Mouse (Mus musculus) heart, adult 8-10 months (tissue): ENCODE measurements at regions not wholly inside any gene's neighbourhood (a gene's known extent, or its start where the extent isn't known, plus 50 kb on each side); places are given as distances from the start of the nearest gene placed in this dataset.

Experiments used
- DNase-seq: peaks from one replicate; pipeline ENCODE4 v3.0.0; 2022; ENCODE audit warnings: low spot score

- no peak for DNase-seq
Measured at GRCm38 (mm10) chr13:44345094-44345493, 384.2 kb upstream of the Jarid2 start.

- no peak for DNase-seq
Measured at GRCm38 (mm10) chr13:44346636-44347035, 382.6 kb upstream of the Jarid2 start.

GRCm38 (mm10) chr13:44347662-44348061 is 381.6 kb upstream of the Jarid2 start:
- DNase-seq: no peak

GRCm38 (mm10) chr13:44353899-44354298 is 375.4 kb upstream of the Jarid2 start:
- DNase-seq: no peak

- no peak for DNase-seq
Measured at GRCm38 (mm10) chr13:44355771-44356221, 373.5 kb upstream of the Jarid2 start.

- no peak for DNase-seq
Measured at GRCm38 (mm10) chr13:44356981-44357380, 372.3 kb upstream of the Jarid2 start.

- no peak for DNase-seq
Measured at GRCm38 (mm10) chr13:44359344-44359743, 369.9 kb upstream of the Jarid2 start.

GRCm38 (mm10) chr13:44360016-44360415 is 369.3 kb upstream of the Jarid2 start:
- DNase-seq: no peak

- DNase-seq: no peak
Measured at GRCm38 (mm10) chr13:44360725-44361290, 368.5 kb upstream of the Jarid2 start.

GRCm38 (mm10) chr13:44362293-44363005 is 366.8 kb upstream of the Jarid2 start:
- no peak for DNase-seq

GRCm38 (mm10) chr13:44363016-44363415 is 366.3 kb upstream of the Jarid2 start:
- DNase-seq: no peak

GRCm38 (mm10) chr13:44369301-44369700 is 360.0 kb upstream of the Jarid2 start:
- DNase-seq: no peak

- DNase-seq: no peak
Measured at GRCm38 (mm10) chr13:44372361-44372877, 356.9 kb upstream of the Jarid2 start.

- DNase-seq: no peak
Measured at GRCm38 (mm10) chr13:44375476-44376159, 353.7 kb upstream of the Jarid2 start.

- DNase-seq: no peak
Measured at GRCm38 (mm10) chr13:44376160-44376488, 353.1 kb upstream of the Jarid2 start.

- no peak for DNase-seq
Measured at GRCm38 (mm10) chr13:44381721-44382450, 347.4 kb upstream of the Jarid2 start.

GRCm38 (mm10) chr13:44383322-44383721 is 346.0 kb upstream of the Jarid2 start:
- DNase-seq: no peak

GRCm38 (mm10) chr13:44386767-44387166 is 342.5 kb upstream of the Jarid2 start:
- no peak for DNase-seq

- DNase-seq: no peak
Measured at GRCm38 (mm10) chr13:44389696-44390095, 339.6 kb upstream of the Jarid2 start.

- no peak for DNase-seq
Measured at GRCm38 (mm10) chr13:44390666-44391390, 338.4 kb upstream of the Jarid2 start.

- no peak for DNase-seq
Measured at GRCm38 (mm10) chr13:44394016-44394415, 335.3 kb upstream of the Jarid2 start.
